Mouse (Mus musculus) urinary bladder, postnatal 4 days (tissue): Measurements from ENCODE around the gene Foxe1.
A peak's percentile ranks its signal among the peaks of the same experiment; 100 is the strongest.

ENCODE experiments used
- DNase-seq, 2 experiments: peaks; one replicate each; pipeline ENCODE4 v3.0.0; 2021 to 2022; ENCODE audit warnings: low spot score in 2 of 2

Foxe1 gene

GRCm38 (mm10) chr4:46343596-46344260 is at the start of gene Foxe1:
Foxe1 (plus strand) TSS chr4:46343609.
- no peak for DNase-seq

DNA sequence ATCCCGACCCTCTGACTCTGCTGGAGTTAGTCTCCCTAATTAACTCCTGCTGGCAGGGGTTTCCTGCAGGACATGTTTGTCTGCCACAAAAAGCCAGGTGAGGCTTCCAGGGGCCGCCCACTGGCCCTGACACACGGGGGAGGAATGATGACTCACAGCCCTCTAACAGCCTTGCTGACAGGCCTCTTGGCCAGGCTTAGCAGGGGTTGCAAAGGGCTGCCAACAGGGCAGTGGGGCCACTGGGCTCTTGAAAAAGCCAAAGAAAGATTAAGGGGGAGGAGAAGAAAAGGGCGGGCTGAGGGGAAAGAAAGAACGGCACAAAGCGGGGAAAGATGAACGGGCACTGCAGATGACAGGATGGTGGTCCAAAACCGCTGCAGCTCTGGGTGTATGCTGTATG is 39.3 kb upstream of the Foxe1 start:
- peak in 1 of 2 experiments; percentile 58 for DNase-seq

- peak; percentile 74 to 86 for DNase-seq
Observed at GRCm38 (mm10) chr4:46304757-46305384, 38.5 kb upstream of the Foxe1 start.

GRCm38 (mm10) chr4:46305436-46305835 is 38.0 kb upstream of the Foxe1 start:
- no peak for DNase-seq

- peak in 1 of 2 experiments; percentile 43 for DNase-seq
Observed at GRCm38 (mm10) chr4:46307341-46307740, 36.1 kb upstream of the Foxe1 start.

DNA sequence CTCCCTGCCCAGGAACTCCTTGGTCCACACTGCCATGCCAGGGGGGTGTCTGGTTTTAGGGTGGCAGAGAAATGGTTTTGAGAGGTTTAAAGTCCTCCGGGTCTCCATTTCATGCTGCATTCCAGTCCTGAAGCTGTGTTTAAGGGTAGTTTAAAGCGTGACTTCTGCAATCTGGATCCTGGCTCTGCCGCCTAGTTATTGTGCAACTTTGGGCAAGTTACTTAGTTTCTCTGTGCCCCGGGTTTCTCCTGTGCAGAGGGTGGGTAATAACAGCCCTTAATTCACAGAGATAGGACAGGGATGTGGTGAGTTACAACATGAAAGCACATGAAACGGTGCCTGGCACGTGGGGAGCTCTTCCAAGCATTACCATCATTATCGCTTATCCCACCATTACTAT is 35.5 kb upstream of the Foxe1 start:
- DNase-seq: no peak

DNA sequence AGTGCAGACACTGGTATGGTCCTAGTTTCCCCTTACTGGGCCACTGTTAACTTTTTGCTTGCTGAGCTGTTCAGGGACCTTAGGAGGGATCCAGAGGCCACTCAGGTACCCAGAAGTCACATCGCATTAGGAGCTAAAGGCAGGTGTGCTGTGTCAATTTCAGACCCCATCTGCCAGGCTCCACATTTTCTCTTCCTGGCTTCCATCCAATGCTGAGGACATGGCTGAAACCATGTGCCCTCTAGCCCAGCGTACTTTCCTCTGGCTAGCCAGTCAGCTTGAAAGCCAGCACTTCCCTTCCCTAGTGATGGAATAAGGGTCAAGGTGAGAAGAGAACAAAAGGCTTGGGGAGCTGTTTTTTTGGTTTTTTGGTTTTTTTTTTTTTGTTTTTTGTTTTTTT is 31.8 kb upstream of the Foxe1 start:
- DNase-seq: no peak

GRCm38 (mm10) chr4:46321730-46322389 is 21.5 kb upstream of the Foxe1 start:
- no peak for DNase-seq

DNA sequence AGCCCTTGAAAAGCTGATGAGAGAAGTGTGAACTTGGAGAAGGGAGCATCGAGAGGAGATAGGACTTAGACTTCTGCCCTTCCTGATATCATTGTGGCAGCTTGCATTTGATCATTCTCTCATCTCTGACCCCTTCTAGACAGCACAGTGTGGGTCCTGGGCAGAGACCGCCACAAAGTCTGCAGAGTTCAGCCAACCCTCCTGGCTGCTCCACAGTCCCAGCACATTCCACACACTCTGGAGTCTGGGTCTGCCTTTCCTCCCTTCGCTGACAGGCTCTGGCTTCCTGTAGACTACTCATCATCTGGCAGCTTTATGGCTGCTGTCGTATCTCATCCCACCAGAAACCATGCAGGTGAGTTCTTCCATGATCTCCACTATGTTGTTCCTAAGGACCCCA is 20.7 kb upstream of the Foxe1 start:
- DNase-seq: no peak

- DNase-seq: no peak
Observed at GRCm38 (mm10) chr4:46328906-46329305, 14.5 kb upstream of the Foxe1 start.

- DNase-seq: no peak
Observed at GRCm38 (mm10) chr4:46335846-46336245, 7.6 kb upstream of the Foxe1 start.

GRCm38 (mm10) chr4:46337990-46338389 is 5.4 kb upstream of the Foxe1 start:
- no peak for DNase-seq

DNA sequence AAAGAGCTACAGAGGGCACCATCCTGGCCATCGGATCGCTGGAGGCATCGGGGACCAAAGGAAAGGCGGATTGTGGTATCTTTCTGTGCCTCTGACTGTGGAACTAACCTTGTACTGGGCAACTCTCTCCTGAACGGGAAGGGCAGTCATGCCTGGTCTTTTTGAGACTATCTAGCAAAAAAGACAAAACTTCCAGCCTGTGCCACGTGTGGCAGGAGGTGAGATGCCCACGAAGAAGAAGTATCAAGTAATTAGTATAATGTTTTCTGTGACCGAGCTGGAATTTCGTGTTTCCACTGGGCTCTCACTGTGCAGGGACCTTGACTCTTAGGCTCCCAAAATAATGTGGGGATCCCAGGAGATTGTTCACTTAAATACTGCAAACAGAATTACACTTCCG is 4.4 kb upstream of the Foxe1 start:
- DNase-seq: no peak

GRCm38 (mm10) chr4:46339584-46339983 is 3.8 kb upstream of the Foxe1 start:
- no peak for DNase-seq

DNA sequence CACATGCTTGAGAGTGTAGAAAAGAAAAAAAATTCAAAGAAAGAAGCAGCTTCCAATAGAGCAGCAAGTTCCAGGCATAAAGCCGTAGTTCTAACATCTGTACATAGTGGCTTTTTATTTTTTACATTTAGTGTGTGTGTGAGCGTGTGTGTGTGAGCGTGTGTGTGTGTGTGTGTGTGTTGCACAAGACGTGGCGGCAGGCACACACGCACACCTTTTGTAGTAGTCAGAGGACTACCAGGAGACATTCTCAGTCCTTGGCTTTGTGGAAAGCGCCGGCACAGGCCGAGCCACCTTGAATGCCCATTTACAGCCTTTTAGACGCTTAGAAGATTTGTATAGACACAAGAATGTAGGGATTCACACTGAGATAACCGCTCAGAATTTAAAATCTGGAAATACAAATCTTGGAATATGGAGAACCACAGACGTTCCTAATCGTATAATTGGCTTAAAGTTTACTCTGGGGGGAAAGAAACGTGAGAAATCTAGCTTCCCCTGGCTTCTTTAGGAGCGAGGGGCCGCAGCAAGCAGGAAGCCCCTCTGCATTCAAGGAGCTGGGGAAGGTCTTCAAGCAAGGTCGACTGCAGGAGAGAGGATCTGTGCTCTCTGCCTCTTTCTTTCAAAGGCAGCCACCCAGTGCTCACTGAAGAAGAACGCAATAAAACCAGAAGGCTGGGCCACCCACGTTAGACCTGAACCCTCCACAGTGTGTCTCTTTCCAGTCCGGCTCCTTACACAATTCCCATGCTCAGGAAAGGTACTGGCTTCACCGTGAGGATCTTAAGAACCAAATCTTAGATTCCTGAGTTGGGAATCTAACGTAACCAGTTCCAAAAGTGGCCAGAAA is 1.4 kb upstream of the Foxe1 start:
- DNase-seq: no peak

- no peak for DNase-seq
Observed at GRCm38 (mm10) chr4:46342711-46343286, 610 bp upstream of the Foxe1 start.

- DNase-seq: no peak
Observed at GRCm38 (mm10) chr4:46344288-46344687, 879 bp downstream of the Foxe1 start.

GRCm38 (mm10) chr4:46345056-46345772 is 1.8 kb downstream of the Foxe1 start:
- DNase-seq: no peak

- no peak for DNase-seq
Observed at GRCm38 (mm10) chr4:46345773-46346100, 2.3 kb downstream of the Foxe1 start.

GRCm38 (mm10) chr4:46346221-46346620 is 2.8 kb downstream of the Foxe1 start:
- no peak for DNase-seq

DNA sequence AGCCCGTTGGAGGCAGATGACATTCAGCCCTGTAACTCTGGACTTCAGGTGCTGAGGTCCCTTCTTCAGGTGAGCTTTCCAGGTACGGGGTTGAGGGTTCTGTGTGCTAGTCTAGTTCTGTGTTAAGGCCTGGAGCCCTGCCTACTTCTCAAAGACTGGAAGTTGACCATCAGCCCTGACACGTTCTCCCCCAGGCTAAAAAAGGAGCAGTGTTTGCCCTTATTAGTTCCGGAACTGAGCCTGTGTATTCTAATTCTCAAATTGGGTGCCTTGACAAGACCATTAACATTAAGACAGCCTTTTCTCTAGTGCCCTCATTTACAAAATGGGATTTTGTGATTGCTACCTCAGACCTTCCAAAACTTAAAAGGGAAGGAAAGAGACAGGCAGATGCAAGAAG is 3.7 kb downstream of the Foxe1 start:
- DNase-seq: no peak
